Mouse (Mus musculus): ENCODE results near the gene Olfr1532-ps1.
"Not testable (repeated sequence)": the region's sequence is repeated elsewhere in the genome, so short reads cannot be mapped to it uniquely, and the experiment has no call there.

Olfr1532-ps1 gene

DNA sequence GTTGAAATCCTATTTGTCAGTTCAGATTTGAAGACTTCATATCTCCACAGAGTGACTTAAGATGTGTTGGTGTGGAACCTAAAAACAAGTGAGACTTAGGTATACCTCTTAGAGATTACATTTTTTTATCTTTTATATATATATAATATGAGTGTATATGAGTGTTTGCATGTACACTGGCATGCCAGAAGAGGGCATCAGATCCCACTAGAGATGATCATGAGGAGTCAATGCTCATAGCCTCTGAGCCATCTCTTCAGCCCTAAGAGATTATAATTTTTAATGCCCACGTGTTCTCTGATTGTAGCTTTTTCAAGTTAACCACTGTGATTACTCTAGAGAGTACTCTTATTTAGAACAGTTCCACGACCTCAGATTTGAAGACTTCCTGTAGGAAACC, at the start of gene Olfr1532-ps1:
Gene Olfr1532-ps1, plus strand, starts transcription at position 326 of the 400 bp plus-strand sequence.
- ATAC-seq (ENCODE audit: insufficient number of reproducible peaks, low FRiP score, low TSS enrichment), result no peak

DNA sequence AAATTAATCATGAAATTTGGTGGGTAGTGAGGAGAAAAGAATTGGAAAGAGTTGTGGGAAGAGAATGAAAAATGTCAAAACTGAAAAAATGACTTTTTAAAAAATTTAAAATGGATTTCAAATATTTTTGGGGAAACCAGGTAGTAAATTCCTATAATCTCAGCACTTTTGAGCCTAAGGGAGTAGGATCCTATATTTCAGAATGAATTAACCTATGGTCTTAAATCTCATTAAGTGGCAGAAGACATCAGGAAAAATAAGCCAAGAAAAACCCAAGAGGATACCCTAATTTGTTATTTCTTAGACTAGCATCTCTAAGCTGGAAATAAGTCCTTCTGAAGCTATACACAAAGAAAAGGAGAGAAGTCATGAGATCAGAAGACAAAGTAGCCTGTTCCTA, 44.9 kb upstream of the Olfr1532-ps1 start, which contains the start of gene Olfr704:
Gene Olfr704, plus strand, starts transcription at position 301 of the 400 bp plus-strand sequence.
- no peak for ATAC-seq (ENCODE audit: insufficient number of reproducible peaks, low FRiP score, low TSS enrichment)

- ATAC-seq (ENCODE audit: insufficient number of reproducible peaks, low FRiP score, low TSS enrichment), result no peak
These were observed 31.0 kb upstream of the Olfr1532-ps1 start, which contains the start of gene Olfr705 for GRCm38 (mm10) chr7:106876791-106877190. Gene Olfr705 (minus strand): TSS chr7:106876891.

DNA sequence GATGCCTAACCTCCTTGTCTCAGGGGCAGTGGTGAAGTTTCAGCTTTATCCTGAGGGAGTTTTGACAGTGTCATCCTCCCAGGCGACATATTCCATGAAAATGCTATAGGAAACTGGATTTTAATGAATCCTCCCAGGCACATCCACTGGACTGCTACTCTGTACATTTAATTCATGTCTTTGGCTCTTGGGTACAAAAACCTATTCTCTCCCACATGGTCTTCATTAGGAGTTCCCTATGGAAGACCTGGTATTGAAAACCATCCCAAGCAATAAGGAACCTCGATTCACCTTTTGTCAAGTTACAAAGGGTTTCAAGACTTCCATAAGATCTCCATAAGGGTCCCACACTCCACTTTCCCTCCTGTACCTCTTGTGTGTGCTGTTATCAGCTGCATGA, 19.7 kb upstream of the Olfr1532-ps1 start, which contains the start of gene Olfr706:
Gene Olfr706, minus strand, starts transcription at position 101 of the 400 bp plus-strand sequence.
- no peak for ATAC-seq (ENCODE audit: insufficient number of reproducible peaks, low FRiP score, low TSS enrichment)

DNA sequence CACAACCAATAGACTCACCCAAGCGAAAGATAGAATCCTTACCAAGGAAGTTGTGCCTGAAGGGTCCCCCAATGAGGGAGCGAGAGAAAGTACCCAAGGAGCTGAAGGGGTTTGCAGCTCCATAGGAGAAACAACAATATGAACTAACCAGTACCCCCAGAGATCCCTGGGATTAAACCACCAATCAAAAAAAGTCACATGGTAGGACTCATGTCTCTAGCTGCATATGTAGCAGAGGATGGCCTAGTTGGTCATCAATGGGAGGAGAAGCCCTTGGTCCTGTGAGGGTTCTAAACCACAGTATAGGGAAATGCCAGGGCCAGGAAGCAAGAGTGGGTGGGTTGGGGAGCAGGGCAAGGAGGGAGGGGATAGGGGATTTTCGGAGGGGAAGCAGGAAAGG, 6.7 kb upstream of the Olfr1532-ps1 start, which contains the start of gene Olfr707:
Gene Olfr707, minus strand, starts transcription at position 101 of the 400 bp plus-strand sequence.
- not testable (repeated sequence) for ATAC-seq (ENCODE audit: insufficient number of reproducible peaks, low FRiP score, low TSS enrichment)

- ATAC-seq (ENCODE audit: insufficient number of reproducible peaks, low FRiP score, low TSS enrichment), result not testable (repeated sequence)
These were observed 13.2 kb downstream of the Olfr1532-ps1 start for GRCm38 (mm10) chr7:106920961-106921360.

DNA sequence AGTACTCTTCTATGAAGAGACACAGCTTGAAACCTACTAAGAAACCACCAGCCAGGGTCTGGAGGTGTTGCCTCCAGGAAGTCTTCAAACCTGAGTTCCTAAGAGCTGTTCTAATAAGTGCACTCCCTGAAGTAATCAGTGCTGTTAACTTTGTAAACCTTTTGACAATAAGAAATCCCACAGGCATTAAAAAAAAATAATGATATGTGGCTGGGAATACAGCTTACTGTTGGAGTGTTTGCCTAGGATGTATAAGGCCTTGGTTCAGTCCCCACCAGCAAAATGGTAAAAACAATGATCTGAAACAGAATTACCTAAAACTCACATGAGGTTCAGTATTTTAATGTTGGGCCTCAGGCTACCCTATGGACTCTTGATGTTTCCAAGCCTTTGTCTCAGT, 24.3 kb downstream of the Olfr1532-ps1 start, which contains the start of gene Olfr709-ps1:
Gene Olfr709-ps1, minus strand, starts transcription at position 101 of the 400 bp plus-strand sequence.
- no peak for ATAC-seq (ENCODE audit: insufficient number of reproducible peaks, low FRiP score, low TSS enrichment)

- no peak for ATAC-seq (ENCODE audit: insufficient number of reproducible peaks, low FRiP score, low TSS enrichment)
These were observed 40.4 kb downstream of the Olfr1532-ps1 start, which contains the start of gene Olfr710 for GRCm38 (mm10) chr7:106948212-106948611. Gene Olfr710 (minus strand): TSS chr7:106948312.

DNA sequence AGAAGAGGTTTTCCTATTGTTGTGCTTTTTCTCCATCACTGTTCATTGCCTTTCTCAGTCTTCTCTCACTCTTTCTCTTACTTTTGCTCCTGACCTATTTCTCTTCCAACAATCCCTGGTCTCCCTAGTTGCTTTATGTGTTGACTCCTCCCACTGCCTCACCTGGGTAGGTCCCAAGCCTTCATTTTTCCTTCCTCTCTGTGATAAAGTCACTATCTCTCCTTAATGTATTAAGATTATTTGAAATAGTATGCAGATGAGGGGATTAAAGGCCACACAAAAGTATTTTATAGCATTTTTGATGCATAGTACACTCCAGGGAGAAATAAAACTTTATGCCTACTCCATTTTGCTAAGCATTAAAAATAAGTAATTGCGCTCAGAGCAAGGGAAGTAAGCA, 56.0 kb downstream of the Olfr1532-ps1 start, which contains the start of gene Olfr6:
Gene Olfr6, minus strand, starts transcription at position 101 of the 400 bp plus-strand sequence.
- no peak for ATAC-seq (ENCODE audit: insufficient number of reproducible peaks, low FRiP score, low TSS enrichment)
